Mouse (Mus musculus): ENCODE data around the gene Tmem100. TPM values are rescaled to one million over a fixed set of nuclear protein-coding genes. Genes with fewer than 3 reads are reported as not detected.
A peak's percentile ranks its signal among the peaks of the same experiment; 100 is the strongest.

Tmem100 gene
- total and polyA plus RNA-seq, 2 experiments from 2014 or later, result 12.6 to 18.3 TPM

GRCm38 (mm10) chr11:90052785-90053184, 22.6 kb downstream of the Tmem100 start:
- DNase-seq (ENCODE audit: low spot score) (no peak), ATAC-seq (ENCODE audit: insufficient read depth, low read depth) (no peak)
- Histone ChIP-seq H3K4me2 (ENCODE audit: low read depth, low read length) (no peak overlapping the region), H3K9me3 (replicated peaks; ENCODE audit: control insufficient read depth, low read length) (no peaks in the 10 kb centered on the region), H3K4me3 (ENCODE audit: low read depth, low read length) (no peak overlapping the region), H3K4me1 (ENCODE audit: control insufficient read depth, insufficient read depth) (peaks cover 9% of the 10 kb centered on the region), H3K27ac (ENCODE audit: low read depth) (no peak overlapping the region), H3K9ac (replicated peaks; ENCODE audit: low read depth, low read length) (no peak overlapping the region), H3K36me3 (replicated peaks; ENCODE audit: control insufficient read depth, insufficient read depth, low read length) (no peaks in the 10 kb centered on the region), H3K27me3 (ENCODE audit: control insufficient read depth, insufficient read depth, low read length) (no peaks in the 10 kb centered on the region)
- TF ChIP-seq EP300 (IDR thresholded peaks at IDR 0.05; ENCODE audit: low read depth) (no peak), CTCF (IDR thresholded peaks at IDR 0.05; ENCODE audit: low read depth) (no peak)
- 79% methylated on average over 7 of the region's 7 CpGs for WGBS

- Histone ChIP-seq H3K27ac (ENCODE audit: low read depth) (no peak overlapping the region), H3K4me1 (ENCODE audit: control insufficient read depth, insufficient read depth) (peaks cover 9% of the 10 kb centered on the region), H3K36me3 (replicated peaks; ENCODE audit: control insufficient read depth, insufficient read depth, low read length) (no peaks in the 10 kb centered on the region), H3K9me3 (replicated peaks; ENCODE audit: control insufficient read depth, low read length) (no peaks in the 10 kb centered on the region), H3K27me3 (ENCODE audit: control insufficient read depth, insufficient read depth, low read length) (no peaks in the 10 kb centered on the region), H3K4me3 (ENCODE audit: low read depth, low read length) (no peak overlapping the region), H3K4me2 (ENCODE audit: low read depth, low read length) (no peak overlapping the region), H3K9ac (replicated peaks; ENCODE audit: low read depth, low read length) (no peak overlapping the region)
- TF ChIP-seq EP300 (IDR thresholded peaks at IDR 0.05; ENCODE audit: low read depth), result no peak
- 61% methylated on average over 4 of the region's 4 CpGs for WGBS
- DNase-seq (ENCODE audit: low spot score) (no peak), ATAC-seq (ENCODE audit: insufficient read depth, low read depth) (no peak)
Measured at GRCm38 (mm10) chr11:90053820-90054219, 23.7 kb downstream of the Tmem100 start.

GRCm38 (mm10) chr11:90054401-90054800, 24.3 kb downstream of the Tmem100 start:
- Histone ChIP-seq H3K4me2 (ENCODE audit: low read depth, low read length) (peak overlapping the region; percentile 24; the same call in 1 of the 2 replicates), H3K9ac (replicated peaks; ENCODE audit: low read depth, low read length) (no peak overlapping the region), H3K4me1 (ENCODE audit: control insufficient read depth, insufficient read depth) (peaks cover 9% of the 10 kb centered on the region), H3K27me3 (ENCODE audit: control insufficient read depth, insufficient read depth, low read length) (no peaks in the 10 kb centered on the region), H3K36me3 (replicated peaks; ENCODE audit: control insufficient read depth, insufficient read depth, low read length) (no peaks in the 10 kb centered on the region), H3K4me3 (ENCODE audit: low read depth, low read length) (no peak overlapping the region), H3K27ac (ENCODE audit: low read depth) (0 out of 2 replicates have a peak overlapping the region, but pooled peaks have one; percentile 13), H3K9me3 (replicated peaks; ENCODE audit: control insufficient read depth, low read length) (no peaks in the 10 kb centered on the region)
- ATAC-seq (ENCODE audit: insufficient read depth, low read depth) (peak; percentile 63), DNase-seq (ENCODE audit: low spot score) (peak; percentile 55)
- WGBS, result 19% methylated on average over 7 of the region's 7 CpGs
- TF ChIP-seq EP300 (IDR thresholded peaks at IDR 0.05; ENCODE audit: low read depth) (0 out of 2 replicates have a peak, but pooled peaks have one; percentile 15), CTCF (IDR thresholded peaks at IDR 0.05; ENCODE audit: low read depth) (no peak)

GRCm38 (mm10) chr11:90057070-90057469, 26.9 kb downstream of the Tmem100 start:
- no peak for ATAC-seq (ENCODE audit: insufficient read depth, low read depth)
- Histone ChIP-seq H3K27ac (ENCODE audit: low read depth) (no peak overlapping the region), H3K36me3 (replicated peaks; ENCODE audit: control insufficient read depth, insufficient read depth, low read length) (no peaks in the 10 kb centered on the region), H3K9me3 (replicated peaks; ENCODE audit: control insufficient read depth, low read length) (no peaks in the 10 kb centered on the region), H3K4me1 (ENCODE audit: control insufficient read depth, insufficient read depth) (peaks cover 9% of the 10 kb centered on the region), H3K4me2 (ENCODE audit: low read depth, low read length) (no peak overlapping the region), H3K9ac (replicated peaks; ENCODE audit: low read depth, low read length) (no peak overlapping the region), H3K27me3 (ENCODE audit: control insufficient read depth, insufficient read depth, low read length) (no peaks in the 10 kb centered on the region), H3K4me3 (ENCODE audit: low read depth, low read length) (no peak overlapping the region)
- no peak for DNase-seq (ENCODE audit: low spot score)
- WGBS, result 54% methylated on average over 2 of the region's 2 CpGs
- TF ChIP-seq EP300 (IDR thresholded peaks at IDR 0.05; ENCODE audit: low read depth) (no peak), CTCF (IDR thresholded peaks at IDR 0.05; ENCODE audit: low read depth) (no peak)

DNA sequence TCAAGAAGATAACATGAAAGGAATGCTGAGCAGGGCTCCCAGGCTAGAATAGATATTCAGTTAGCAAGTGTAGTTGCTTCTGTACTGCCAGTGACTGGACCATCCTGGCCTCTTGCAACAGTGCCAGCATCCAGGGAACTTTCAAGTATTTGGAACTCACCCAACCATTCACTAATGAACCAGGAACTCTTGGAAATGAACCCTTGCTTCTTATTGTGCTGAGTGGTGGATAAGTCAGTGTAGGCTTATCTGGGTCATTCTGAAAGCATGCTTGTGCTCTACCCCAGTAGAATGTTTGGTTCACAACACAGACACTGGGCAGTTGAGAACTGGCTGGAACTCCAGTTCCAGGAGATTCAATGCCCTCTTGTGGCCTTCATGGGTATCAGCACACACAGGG, 29.1 kb downstream of the Tmem100 start:
- Histone ChIP-seq H3K9me3 (replicated peaks; ENCODE audit: control insufficient read depth, low read length) (no peaks in the 10 kb centered on the region), H3K9ac (replicated peaks; ENCODE audit: low read depth, low read length) (no peak overlapping the region), H3K36me3 (replicated peaks; ENCODE audit: control insufficient read depth, insufficient read depth, low read length) (no peaks in the 10 kb centered on the region), H3K27me3 (ENCODE audit: control insufficient read depth, insufficient read depth, low read length) (no peaks in the 10 kb centered on the region), H3K27ac (ENCODE audit: low read depth) (no peak overlapping the region), H3K4me1 (ENCODE audit: control insufficient read depth, insufficient read depth) (peaks cover 9% of the 10 kb centered on the region), H3K4me3 (ENCODE audit: low read depth, low read length) (no peak overlapping the region), H3K4me2 (ENCODE audit: low read depth, low read length) (no peak overlapping the region)
- no peak for ATAC-seq (ENCODE audit: insufficient read depth, low read depth)
- TF ChIP-seq CTCF (IDR thresholded peaks at IDR 0.05; ENCODE audit: low read depth), result peak; percentile 27; the same call in 1 of the 2 replicates
- TF ChIP-seq EP300 (IDR thresholded peaks at IDR 0.05; ENCODE audit: low read depth), result no peak
- no peak for DNase-seq (ENCODE audit: low spot score)

DNA sequence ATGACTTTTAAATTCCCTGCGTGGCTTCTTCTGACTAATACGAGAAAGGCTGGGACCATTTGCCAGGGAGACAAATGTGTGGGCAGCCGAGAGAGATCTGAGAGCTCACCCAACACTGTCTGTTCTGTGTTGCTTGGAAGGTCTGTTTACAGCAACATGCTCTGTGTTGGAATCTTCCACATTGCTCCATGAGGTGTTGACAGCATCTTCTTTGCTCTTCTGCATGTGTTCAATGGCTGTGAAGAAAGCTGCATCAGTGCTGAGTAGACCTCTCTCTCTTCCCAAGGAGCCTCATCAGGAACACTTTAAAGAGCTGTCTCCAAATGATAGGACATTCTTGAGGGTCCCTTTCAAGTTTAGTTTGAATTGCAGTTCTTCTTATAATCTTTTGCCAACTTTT, 32.5 kb downstream of the Tmem100 start:
- Histone ChIP-seq H3K9ac (replicated peaks; ENCODE audit: low read depth, low read length) (no peak overlapping the region), H3K27me3 (ENCODE audit: control insufficient read depth, insufficient read depth, low read length) (no peaks in the 10 kb centered on the region), H3K36me3 (replicated peaks; ENCODE audit: control insufficient read depth, insufficient read depth, low read length) (no peaks in the 10 kb centered on the region), H3K4me2 (ENCODE audit: low read depth, low read length) (no peak overlapping the region), H3K9me3 (replicated peaks; ENCODE audit: control insufficient read depth, low read length) (no peaks in the 10 kb centered on the region), H3K4me1 (ENCODE audit: control insufficient read depth, insufficient read depth) (no peaks in the 10 kb centered on the region), H3K4me3 (ENCODE audit: low read depth, low read length) (no peak overlapping the region), H3K27ac (ENCODE audit: low read depth) (no peak overlapping the region)
- TF ChIP-seq EP300 (IDR thresholded peaks at IDR 0.05; ENCODE audit: low read depth) (no peak), CTCF (IDR thresholded peaks at IDR 0.05; ENCODE audit: low read depth) (no peak)
- WGBS, result 54% methylated on average over 3 of the region's 3 CpGs
- ATAC-seq (ENCODE audit: insufficient read depth, low read depth) (no peak), DNase-seq (ENCODE audit: low spot score) (no peak)
